Comparison of ENCODE assay signal across 12 mouse cellular contexts in the genomic region with DNA sequence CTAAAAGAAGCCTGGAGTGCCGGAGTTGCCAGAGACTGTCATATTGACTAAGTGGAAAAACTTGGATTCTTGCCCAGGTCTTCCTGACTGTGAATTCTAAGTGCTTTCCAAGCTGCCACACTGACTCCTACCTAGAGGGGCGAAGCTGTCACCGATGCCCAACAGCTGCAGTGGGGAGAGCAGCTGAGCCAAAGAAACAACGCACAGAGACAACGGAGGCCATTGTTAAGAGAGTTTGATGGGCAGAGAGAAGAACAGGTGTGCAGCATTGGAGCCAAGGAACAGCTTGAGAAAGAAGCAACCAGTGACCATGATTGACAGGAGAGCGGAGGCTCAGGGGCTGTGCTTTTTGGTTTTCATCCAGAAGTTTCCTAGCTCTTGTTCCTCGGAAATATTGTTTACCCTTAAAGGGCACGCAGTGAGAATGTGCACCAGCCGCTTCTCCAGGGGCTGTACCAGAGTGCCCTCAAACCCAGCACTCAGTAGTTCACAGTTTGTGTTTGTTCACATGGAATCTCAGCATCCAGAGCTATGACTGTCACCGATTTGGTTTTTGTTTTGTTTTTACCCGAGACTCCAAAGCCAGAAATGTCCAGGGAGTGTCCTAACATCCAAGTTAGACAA. TPM values are rescaled to one million over a fixed set of nuclear protein-coding genes. Genes with fewer than 3 reads are reported as not detected.
A peak's percentile ranks its signal among the peaks of the same experiment; 100 is the strongest.
DNase-seq lines count a peak whose midpoint lies in the region; ATAC-seq and TF ChIP-seq lines count a peak whose summit lies in the region.
"Had no signal": no experiment of that assay in that cellular context is flagged by ENCODE, and none has a peak within 500 bp of the region (broad histone marks: within the 10 kb centered on the region; RNA-seq: fewer than 3 reads in every experiment).

No protein-coding gene starts in this region.

- H3K4me2 ChIP-seq in midbrain, embryonic 13.5 days (replicated peaks) = no peak overlapping the region
- H3K4me2 ChIP-seq in midbrain, embryonic 15.5 days = no peak overlapping the region
- H3K4me2 ChIP-seq: heart, embryonic 13.5 days; liver, embryonic 13.5 days had no signal

- H3K27me3 ChIP-seq in midbrain, embryonic 13.5 days = no peaks in the 10 kb centered on the region
- no peaks in the 10 kb centered on the region for H3K27me3 ChIP-seq in midbrain, embryonic 10.5 days (ENCODE audit: low read depth, poor library complexity, severe bottlenecking)
- no peaks in the 10 kb centered on the region for H3K27me3 ChIP-seq in midbrain, embryonic 15.5 days (replicated peaks)
- H3K27me3 ChIP-seq in kidney, adult 2 months (replicated peaks; ENCODE audit: control insufficient read depth, insufficient read depth, low read length) = no peaks in the 10 kb centered on the region
- H3K27me3 ChIP-seq: liver, embryonic 13.5 days had no signal

- no peak overlapping the region for H3K27ac ChIP-seq in midbrain, embryonic 13.5 days
- no peak overlapping the region for H3K27ac ChIP-seq in midbrain, embryonic 10.5 days (replicated peaks)
- H3K27ac ChIP-seq in midbrain, embryonic 15.5 days = 0 out of 2 replicates have a peak overlapping the region, but pooled peaks have one; percentile 21
- H3K27ac ChIP-seq in kidney, adult 2 months (ENCODE audit: insufficient read depth, low read depth, low read length) = no peak overlapping the region
- H3K27ac ChIP-seq: heart, embryonic 13.5 days; liver, embryonic 13.5 days had no signal

- WGBS in midbrain, embryonic 13.5 days = 66% methylated on average over 11 of the region's 11 CpGs
- 88% methylated on average over 11 of the region's 11 CpGs for WGBS in midbrain, embryonic 10.5 days
- 58% methylated on average over 11 of the region's 11 CpGs for WGBS in midbrain, embryonic 15.5 days
- 68% methylated on average over 11 of the region's 11 CpGs for WGBS in kidney, adult 2 months

- no peak overlapping the region for H3K9ac ChIP-seq in midbrain, embryonic 13.5 days (replicated peaks)
- no peak overlapping the region for H3K9ac ChIP-seq in midbrain, embryonic 15.5 days
- H3K9ac ChIP-seq: heart, embryonic 13.5 days; liver, embryonic 13.5 days had no signal

- 0 out of 2 replicates have a peak, but pooled peaks have one; percentile 6 for ATAC-seq in frontal cortex, adult (ENCODE audit: low TSS enrichment)
- ATAC-seq in midbrain, embryonic 13.5 days = peak; percentile 62; the same call in 1 of the 2 replicates
- peak; percentile 79 for ATAC-seq in midbrain, embryonic 15.5 days (replicated peaks)

- TF ChIP-seq POLR2A in kidney, adult 2 months (IDR thresholded peaks at IDR 0.05; ENCODE audit: low read depth, low read length) = no peak

- DNase-seq in frontal cortex, postnatal 25 days (ENCODE audit: low spot score in 2 of 2) = no peak
- no peak for DNase-seq in midbrain, embryonic 10.5 days (ENCODE audit: low spot score)
- peak; percentile 63 to 75 for DNase-seq in cerebellum, postnatal 10 days
- DNase-seq in kidney, adult 2 months = no peak
- no peak for DNase-seq in thymus, postnatal 10 days (ENCODE audit: low spot score in 2 of 2)
- DNase-seq: liver, embryonic 13.5 days had no signal

- H3K4me1 ChIP-seq in midbrain, embryonic 13.5 days (replicated peaks) = peaks cover 9% of the 10 kb centered on the region; the same call in 1 of the 2 replicates
- no peaks in the 10 kb centered on the region for H3K4me1 ChIP-seq in midbrain, embryonic 10.5 days
- peaks cover 11% of the 10 kb centered on the region for H3K4me1 ChIP-seq in midbrain, embryonic 15.5 days
- no peaks in the 10 kb centered on the region for H3K4me1 ChIP-seq in kidney, adult 2 months (ENCODE audit: control insufficient read depth, insufficient read depth, low read length)
- H3K4me1 ChIP-seq: liver, embryonic 13.5 days; megakaryocyte, embryonic 14.5 days had no signal

- no peaks in the 10 kb centered on the region for H3K9me3 ChIP-seq in midbrain, embryonic 13.5 days
- no peaks in the 10 kb centered on the region for H3K9me3 ChIP-seq in midbrain, embryonic 10.5 days (replicated peaks)
- H3K9me3 ChIP-seq in midbrain, embryonic 15.5 days = no peaks in the 10 kb centered on the region
- H3K9me3 ChIP-seq: heart, embryonic 13.5 days; liver, embryonic 13.5 days; megakaryocyte, embryonic 14.5 days had no signal

- H3K4me3 ChIP-seq in midbrain, embryonic 13.5 days (replicated peaks) = no peak overlapping the region
- no peak overlapping the region for H3K4me3 ChIP-seq in midbrain, embryonic 10.5 days
- H3K4me3 ChIP-seq in midbrain, embryonic 15.5 days = no peak overlapping the region
- H3K4me3 ChIP-seq in kidney, adult 2 months (ENCODE audit: insufficient read depth, low read depth, low read length) = no peak overlapping the region
- H3K4me3 ChIP-seq: heart, embryonic 13.5 days; liver, embryonic 13.5 days; megakaryocyte, embryonic 14.5 days had no signal

- no peaks in the 10 kb centered on the region for H3K36me3 ChIP-seq in midbrain, embryonic 13.5 days
- H3K36me3 ChIP-seq in midbrain, embryonic 10.5 days = no peaks in the 10 kb centered on the region
- H3K36me3 ChIP-seq in midbrain, embryonic 15.5 days (replicated peaks) = no peaks in the 10 kb centered on the region
- no peaks in the 10 kb centered on the region for H3K36me3 ChIP-seq in kidney, adult 2 months (ENCODE audit: control insufficient read depth, insufficient read depth, low read length)
- H3K36me3 ChIP-seq: heart, embryonic 13.5 days; liver, embryonic 13.5 days had no signal

- TF ChIP-seq CTCF in kidney, adult 2 months (conservative IDR thresholded peaks at IDR 0.05; ENCODE audit: insufficient read depth, insufficient read length, low read depth, low read length) = no peak

RNA-seq across cellular contexts. Expression of a gene that starts 16.2 kb away (rescaled TPM):
- not detected in 2 replicates for polyA plus RNA-seq in midbrain, embryonic 13.5 days (2015; fragmentation: Nextera tagmentation; extraction: Ambion mirVana)
- polyA plus RNA-seq in midbrain, embryonic 10.5 days (2016; fragmentation: Nextera tagmentation; extraction: Ambion mirVana) = not detected in 2 replicates
- polyA plus RNA-seq in midbrain, embryonic 15.5 days (2015; fragmentation: Nextera tagmentation; extraction: Ambion mirVana) = 0.21 TPM in 1 of 2 replicates, not detected in the other
- not detected in 2 replicates for polyA plus RNA-seq in kidney, adult 2 months (2012; rRNA removed)
- polyA plus RNA-seq: heart, embryonic 13.5 days; liver, embryonic 13.5 days; stomach, embryonic 16.5 days had no signal

RNA-seq across cellular contexts. Expression of a gene that starts 22.0 kb away (rescaled TPM):
- polyA plus RNA-seq in midbrain, embryonic 13.5 days (2015; fragmentation: Nextera tagmentation; extraction: Ambion mirVana) = not detected in 2 replicates
- not detected in 2 replicates for polyA plus RNA-seq in midbrain, embryonic 10.5 days (2016; fragmentation: Nextera tagmentation; extraction: Ambion mirVana)
- not detected in 2 replicates for polyA plus RNA-seq in midbrain, embryonic 15.5 days (2015; fragmentation: Nextera tagmentation; extraction: Ambion mirVana)
- 0.04 and 0.08 TPM in 2 replicates for polyA plus RNA-seq in kidney, adult 2 months (2012; rRNA removed)
- polyA plus RNA-seq: heart, embryonic 13.5 days; liver, embryonic 13.5 days; stomach, embryonic 16.5 days had no signal

RNA-seq across cellular contexts. Expression of a gene that starts 35.1 kb away (rescaled TPM):
- 0.05 TPM in 1 of 2 replicates, not detected in the other for polyA plus RNA-seq in midbrain, embryonic 13.5 days (2015; fragmentation: Nextera tagmentation; extraction: Ambion mirVana)
- not detected in 2 replicates for polyA plus RNA-seq in midbrain, embryonic 10.5 days (2016; fragmentation: Nextera tagmentation; extraction: Ambion mirVana)
- polyA plus RNA-seq in midbrain, embryonic 15.5 days (2015; fragmentation: Nextera tagmentation; extraction: Ambion mirVana) = not detected in 2 replicates
- 0.03 TPM in 2 replicates for polyA plus RNA-seq in kidney, adult 2 months (2012; rRNA removed)
- polyA plus RNA-seq: heart, embryonic 13.5 days; liver, embryonic 13.5 days; stomach, embryonic 16.5 days had no signal

Comparison
In these comparisons a context has a peak if more than half of its experiments do, and no peak if none do; other contexts are left out.
1. ATAC-seq: peak in every context shown above with its lines; median percentile 79 in midbrain, embryonic 15.5 days; 62 in midbrain, embryonic 13.5 days; 6 in frontal cortex, adult.
2. DNase-seq: peak in cerebellum, postnatal 10 days (2 of 2); none in frontal cortex, postnatal 25 days (0 of 2), midbrain, embryonic 10.5 days (single experiment), kidney, adult 2 months (single experiment) and thymus, postnatal 10 days (0 of 2).